Mouse (Mus musculus): Measurements from ENCODE around the gene Ptpn14. TPM values are rescaled to one million over a fixed set of nuclear protein-coding genes. Genes with fewer than 3 reads are reported as not detected.

Gene Ptpn14
- polyA plus RNA-seq, 1 experiment from 2014 or later, result 1.5 TPM

DNA sequence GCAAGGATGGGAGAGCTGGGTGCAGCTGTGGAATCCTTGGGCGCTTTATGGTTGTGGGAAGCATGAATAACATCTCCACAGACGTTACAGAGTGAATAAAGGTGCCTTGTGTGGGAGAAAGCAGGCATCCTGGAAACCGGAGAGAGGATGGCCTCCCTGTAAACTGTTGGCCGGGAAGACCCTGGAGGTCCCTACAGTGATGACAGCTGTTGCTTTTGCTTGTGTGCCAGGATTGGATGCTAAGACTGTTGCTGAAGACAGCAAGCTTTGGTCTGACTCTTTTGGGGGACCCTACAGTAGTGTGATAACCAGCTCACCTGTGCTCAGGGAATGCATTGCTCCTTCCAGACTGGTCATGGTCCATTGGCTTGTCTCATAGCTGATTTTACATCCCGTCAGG is 15.1 kb downstream of the Ptpn14 start:
- Histone ChIP-seq H3K4me3 (ENCODE audit: low read depth, low read length) (no peak overlapping the region), H3K9me3 (ENCODE audit: control insufficient read depth) (no peaks in the 10 kb centered on the region), H3K9ac (ENCODE audit: low read depth, low read length) (no peak overlapping the region), H3K36me3 (ENCODE audit: control insufficient read depth, insufficient read depth) (no peaks in the 10 kb centered on the region), H3K4me1 (replicated peaks; ENCODE audit: control insufficient read depth, insufficient read depth, low read length) (no peaks in the 10 kb centered on the region), H3K27ac (ENCODE audit: low read depth, low read length) (no peak overlapping the region), H3K27me3 (replicated peaks; ENCODE audit: control insufficient read depth, insufficient read depth, low read length) (no peaks in the 10 kb centered on the region), H3K4me2 (replicated peaks; ENCODE audit: low read depth) (no peak overlapping the region)
- no peak for ATAC-seq
- 86% methylated on average over 5 of the region's 5 CpGs for WGBS
- TF ChIP-seq CTCF (IDR thresholded peaks at IDR 0.05; ENCODE audit: low read depth), result no peak

DNA sequence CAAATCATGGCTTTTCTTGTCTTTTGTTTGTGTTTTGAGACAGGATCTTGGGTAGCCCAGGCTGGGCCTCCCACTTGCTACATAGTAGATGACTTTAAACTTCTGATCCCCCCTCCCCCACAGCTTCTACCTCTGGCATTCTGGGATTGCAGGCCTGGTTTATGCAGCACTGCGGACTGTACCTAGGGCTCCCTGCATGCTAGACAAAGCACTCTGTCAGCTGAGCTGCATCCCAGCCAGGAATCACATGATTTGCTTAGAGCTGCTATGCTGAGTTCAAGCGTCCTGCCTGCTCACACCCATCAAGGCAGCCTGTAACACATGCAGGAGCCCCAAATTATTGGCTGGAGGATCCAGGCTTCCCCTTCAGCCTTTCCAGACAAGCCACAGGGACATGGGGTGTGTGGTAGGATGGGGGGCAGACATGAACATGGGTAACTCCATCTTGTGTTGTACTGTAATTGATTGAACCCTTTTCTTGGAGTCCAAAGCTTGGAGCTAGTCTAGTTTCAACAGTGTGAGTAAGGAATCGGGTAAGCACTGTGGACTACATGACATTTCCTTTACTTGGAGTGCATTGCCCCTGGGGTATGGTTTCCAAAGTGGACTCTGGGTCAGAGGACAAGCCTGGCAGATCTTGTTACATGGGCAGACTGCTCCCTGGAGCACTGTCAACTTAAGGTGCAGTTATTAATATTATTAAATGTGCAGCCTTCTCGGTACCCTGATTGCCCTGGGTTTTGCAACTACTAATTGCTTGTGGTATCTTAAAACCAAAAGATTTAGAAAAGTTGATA is 17.0 kb downstream of the Ptpn14 start:
- Histone ChIP-seq H3K4me2 (replicated peaks; ENCODE audit: low read depth) (no peak overlapping the region), H3K4me3 (ENCODE audit: low read depth, low read length) (no peak overlapping the region), H3K27me3 (replicated peaks; ENCODE audit: control insufficient read depth, insufficient read depth, low read length) (no peaks in the 10 kb centered on the region), H3K9ac (ENCODE audit: low read depth, low read length) (no peak overlapping the region), H3K36me3 (ENCODE audit: control insufficient read depth, insufficient read depth) (no peaks in the 10 kb centered on the region), H3K4me1 (replicated peaks; ENCODE audit: control insufficient read depth, insufficient read depth, low read length) (0 out of 2 replicates have a peak, but pooled peaks cover 3% of the 10 kb centered on the region), H3K27ac (ENCODE audit: low read depth, low read length) (no peak overlapping the region), H3K9me3 (ENCODE audit: control insufficient read depth) (no peaks in the 10 kb centered on the region)
- TF ChIP-seq CTCF (IDR thresholded peaks at IDR 0.05; ENCODE audit: low read depth), result no peak
- no peak for ATAC-seq
- WGBS, result 62% methylated on average over 4 of the region's 4 CpGs

DNA sequence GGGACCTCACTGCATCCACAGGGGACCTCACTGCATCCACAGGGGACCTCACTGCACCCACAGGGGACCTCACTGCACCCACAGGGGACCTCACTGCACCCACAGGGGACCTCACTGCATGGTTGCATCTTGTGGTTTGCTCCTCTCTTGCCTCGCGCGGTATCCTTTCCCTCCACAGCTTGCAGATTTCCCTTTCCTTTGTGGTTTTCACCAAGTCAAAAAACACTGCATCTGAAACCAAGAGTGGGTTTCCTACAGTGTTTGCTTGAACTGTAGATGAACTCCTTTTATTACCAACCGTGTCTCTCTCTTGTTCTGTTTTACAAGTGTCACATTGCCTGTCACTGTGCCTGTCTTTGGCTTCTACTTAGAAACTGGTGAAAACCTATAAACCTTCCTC is 18.5 kb downstream of the Ptpn14 start:
- Histone ChIP-seq H3K4me3 (ENCODE audit: low read depth, low read length) (no peak overlapping the region), H3K4me1 (replicated peaks; ENCODE audit: control insufficient read depth, insufficient read depth, low read length) (0 out of 2 replicates have a peak, but pooled peaks cover 4% of the 10 kb centered on the region), H3K27ac (ENCODE audit: low read depth, low read length) (no peak overlapping the region), H3K9ac (ENCODE audit: low read depth, low read length) (no peak overlapping the region), H3K36me3 (ENCODE audit: control insufficient read depth, insufficient read depth) (no peaks in the 10 kb centered on the region; the same call in 1 of the 2 replicates), H3K4me2 (replicated peaks; ENCODE audit: low read depth) (no peak overlapping the region), H3K27me3 (replicated peaks; ENCODE audit: control insufficient read depth, insufficient read depth, low read length) (no peaks in the 10 kb centered on the region), H3K9me3 (ENCODE audit: control insufficient read depth) (no peaks in the 10 kb centered on the region)
- 58% methylated on average over 4 of the region's 4 CpGs for WGBS
- no peak for ATAC-seq
- TF ChIP-seq CTCF (IDR thresholded peaks at IDR 0.05; ENCODE audit: low read depth), result no peak

DNA sequence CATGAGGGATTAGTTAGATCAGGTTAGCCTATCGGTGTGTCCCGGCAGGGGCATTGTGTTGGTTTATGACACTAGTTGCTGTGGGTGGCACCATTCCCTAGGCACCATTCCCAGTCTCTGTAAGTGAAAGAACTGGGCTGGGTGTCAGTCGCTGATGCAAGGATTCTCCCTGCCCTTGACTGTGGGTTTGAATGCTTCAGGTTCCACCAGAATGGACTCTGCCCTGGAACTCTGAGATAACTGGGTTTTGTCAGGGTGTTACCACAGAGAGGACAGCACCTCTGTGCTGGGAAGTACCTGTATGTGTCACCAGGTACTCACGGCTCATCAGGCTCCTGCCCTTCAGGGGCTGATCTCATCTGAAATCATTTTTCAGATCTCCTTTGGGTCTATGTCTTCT is 21.7 kb downstream of the Ptpn14 start:
- H3K4me1 ChIP-seq (replicated peaks; ENCODE audit: control insufficient read depth, insufficient read depth, low read length), result 0 out of 2 replicates have a peak, but pooled peaks cover 4% of the 10 kb centered on the region
- H3K4me3 ChIP-seq (ENCODE audit: low read depth, low read length), result no peak overlapping the region
- no peak for TF ChIP-seq CTCF (IDR thresholded peaks at IDR 0.05; ENCODE audit: low read depth)
- H3K27me3 ChIP-seq (replicated peaks; ENCODE audit: control insufficient read depth, insufficient read depth, low read length), result no peaks in the 10 kb centered on the region
- no peak for ATAC-seq
- no peak overlapping the region for H3K4me2 ChIP-seq (replicated peaks; ENCODE audit: low read depth)
- H3K27ac ChIP-seq (ENCODE audit: low read depth, low read length), result no peak overlapping the region
- no peaks in the 10 kb centered on the region; the same call in 1 of the 2 replicates for H3K36me3 ChIP-seq (ENCODE audit: control insufficient read depth, insufficient read depth)
- no peak overlapping the region for H3K9ac ChIP-seq (ENCODE audit: low read depth, low read length)
- no peaks in the 10 kb centered on the region for H3K9me3 ChIP-seq (ENCODE audit: control insufficient read depth)
- 82% methylated on average over 4 of the region's 4 CpGs for WGBS

DNA sequence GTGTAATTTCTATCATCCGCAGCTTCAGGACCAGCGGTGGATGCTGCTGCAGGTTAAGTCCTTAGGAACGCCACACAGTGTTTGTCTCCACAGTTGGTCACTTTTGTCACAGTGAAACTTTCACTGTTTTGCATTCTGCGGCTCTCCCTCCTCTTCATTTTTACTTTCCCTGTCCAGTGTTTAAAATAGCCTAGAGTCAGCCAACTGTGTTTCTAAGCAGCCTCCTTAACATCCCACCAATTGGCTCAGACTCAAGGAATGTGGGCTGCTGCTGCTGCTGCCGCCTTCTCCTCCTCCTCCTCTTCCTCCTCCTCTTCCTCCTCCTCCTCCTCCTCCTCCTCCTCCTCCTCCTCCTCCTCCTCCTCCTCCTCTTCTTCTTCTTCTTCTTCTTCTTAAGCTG is 22.2 kb downstream of the Ptpn14 start:
- H3K9ac ChIP-seq (ENCODE audit: low read depth, low read length), result no peak overlapping the region
- ATAC-seq, result no peak
- 0 out of 2 replicates have a peak, but pooled peaks cover 4% of the 10 kb centered on the region for H3K4me1 ChIP-seq (replicated peaks; ENCODE audit: control insufficient read depth, insufficient read depth, low read length)
- no peak for TF ChIP-seq CTCF (IDR thresholded peaks at IDR 0.05; ENCODE audit: low read depth)
- no peaks in the 10 kb centered on the region; the same call in 1 of the 2 replicates for H3K36me3 ChIP-seq (ENCODE audit: control insufficient read depth, insufficient read depth)
- no peak overlapping the region for H3K4me2 ChIP-seq (replicated peaks; ENCODE audit: low read depth)
- H3K27me3 ChIP-seq (replicated peaks; ENCODE audit: control insufficient read depth, insufficient read depth, low read length), result no peaks in the 10 kb centered on the region
- no peak overlapping the region for H3K4me3 ChIP-seq (ENCODE audit: low read depth, low read length)
- no peak overlapping the region for H3K27ac ChIP-seq (ENCODE audit: low read depth, low read length)
- no peaks in the 10 kb centered on the region for H3K9me3 ChIP-seq (ENCODE audit: control insufficient read depth)
- 79% methylated on average over 5 of the region's 5 CpGs for WGBS

DNA sequence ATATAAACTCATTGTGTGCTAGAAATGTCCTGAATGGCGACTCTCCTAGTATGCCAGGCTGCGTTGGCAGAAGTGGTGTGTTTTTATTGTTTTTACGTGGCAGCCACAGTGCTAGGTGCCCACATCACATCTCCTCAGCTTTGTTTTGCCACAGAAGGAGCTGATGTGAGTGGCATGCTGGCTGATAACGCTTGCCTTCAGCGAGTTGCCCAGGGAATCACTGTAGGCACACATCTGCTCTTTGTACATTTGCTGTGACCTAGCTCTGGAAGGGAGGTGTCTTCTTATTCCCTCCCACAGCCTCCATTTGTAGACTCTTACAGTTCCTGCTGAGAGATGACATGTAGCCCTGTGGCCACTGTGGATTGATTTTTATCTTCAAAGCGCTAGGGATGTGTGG is 24.2 kb downstream of the Ptpn14 start:
- no peak overlapping the region for H3K9ac ChIP-seq (ENCODE audit: low read depth, low read length)
- no peak overlapping the region for H3K4me3 ChIP-seq (ENCODE audit: low read depth, low read length)
- 0 out of 2 replicates have a peak, but pooled peaks cover 4% of the 10 kb centered on the region for H3K4me1 ChIP-seq (replicated peaks; ENCODE audit: control insufficient read depth, insufficient read depth, low read length)
- TF ChIP-seq CTCF (IDR thresholded peaks at IDR 0.05; ENCODE audit: low read depth), result no peak
- WGBS, result 80% methylated on average over 6 of the region's 6 CpGs
- no peaks in the 10 kb centered on the region for H3K27me3 ChIP-seq (replicated peaks; ENCODE audit: control insufficient read depth, insufficient read depth, low read length)
- no peaks in the 10 kb centered on the region for H3K9me3 ChIP-seq (ENCODE audit: control insufficient read depth)
- no peak for ATAC-seq
- no peak overlapping the region for H3K27ac ChIP-seq (ENCODE audit: low read depth, low read length)
- H3K4me2 ChIP-seq (replicated peaks; ENCODE audit: low read depth), result no peak overlapping the region
- H3K36me3 ChIP-seq (ENCODE audit: control insufficient read depth, insufficient read depth), result no peaks in the 10 kb centered on the region; the same call in 1 of the 2 replicates
